Mouse (Mus musculus): ENCODE measurements around the gene 4921530L21Rik. TPM values are rescaled to one million over a fixed set of nuclear protein-coding genes. Genes with fewer than 3 reads are reported as not detected.

4921530L21Rik gene
- 0.21 TPM in 1 of 2 replicates, not detected in the other for polyA plus RNA-seq (2012; rRNA removed)

DNA sequence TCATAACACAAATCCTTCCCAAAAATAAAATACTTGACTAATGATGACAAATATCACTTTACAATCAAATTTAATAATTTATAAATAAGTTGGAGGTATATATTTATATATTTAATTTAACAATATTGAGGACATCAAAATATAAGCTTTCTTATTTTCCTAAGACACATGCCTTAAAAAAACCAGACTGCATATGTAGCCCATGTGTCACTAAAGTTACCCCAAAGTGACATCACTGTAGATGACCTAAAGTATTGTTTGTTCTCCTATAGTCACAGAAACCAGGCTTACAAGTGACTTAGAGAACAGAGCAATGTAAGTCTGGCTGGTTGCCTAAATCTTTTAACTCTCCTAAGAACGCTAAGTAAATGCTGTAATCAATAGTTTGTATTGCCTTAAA lies at the start of gene 4921530L21Rik:
Gene 4921530L21Rik, plus strand, starts transcription at position 301 of the 400 bp plus-strand sequence.
- H3K27ac ChIP-seq (ENCODE audit: insufficient read depth, low read length) = no peak within 1 kb of the TSS
- TF ChIP-seq POLR2A (IDR thresholded peaks at IDR 0.05; ENCODE audit: extremely low read depth, insufficient read depth, low read length) = no peak
- no peak for TF ChIP-seq CTCF (IDR thresholded peaks at IDR 0.05; ENCODE audit: extremely low read depth, insufficient read depth, low read length)
- H3K4me3 ChIP-seq (ENCODE audit: insufficient read depth, low read length) = no peak within 1 kb of the TSS
- peaks cover 1% of the 10 kb centered on the region; the same call in 1 of the 2 replicates for H3K4me1 ChIP-seq (ENCODE audit: control insufficient read depth, insufficient read depth, low read length)

DNA sequence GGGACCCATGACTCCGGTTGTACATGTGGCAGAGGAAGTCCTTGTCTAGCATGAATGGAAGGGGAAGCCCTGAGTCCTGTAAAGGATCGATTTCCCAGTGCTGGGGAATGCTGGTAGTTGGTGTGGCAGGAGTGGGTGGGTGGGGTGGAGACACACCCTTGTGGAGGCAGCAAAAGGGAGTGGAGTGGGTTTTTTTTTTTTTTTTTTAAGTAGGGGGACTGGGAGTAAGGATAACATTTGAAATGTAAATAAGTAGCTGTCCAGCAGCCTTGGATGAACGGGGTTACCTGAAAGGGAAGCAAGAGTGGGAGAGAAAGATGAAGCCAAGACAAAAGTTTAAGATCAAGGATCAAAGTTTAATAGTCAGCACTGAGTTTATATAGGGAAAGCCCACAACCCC lies 47.2 kb upstream of the 4921530L21Rik start:
- Histone ChIP-seq H3K27ac (ENCODE audit: insufficient read depth, low read length) (no peak overlapping the region), H3K4me1 (ENCODE audit: control insufficient read depth, insufficient read depth, low read length) (no peaks in the 10 kb centered on the region), H3K4me3 (ENCODE audit: insufficient read depth, low read length) (no peak overlapping the region)
- TF ChIP-seq POLR2A (IDR thresholded peaks at IDR 0.05; ENCODE audit: extremely low read depth, insufficient read depth, low read length) = no peak
- TF ChIP-seq CTCF (IDR thresholded peaks at IDR 0.05; ENCODE audit: extremely low read depth, insufficient read depth, low read length) = no peak

GRCm38 (mm10) chr14:95862981-95863380 lies 18.1 kb upstream of the 4921530L21Rik start:
- Histone ChIP-seq H3K4me3 (ENCODE audit: insufficient read depth, low read length) (no peak overlapping the region), H3K4me1 (ENCODE audit: control insufficient read depth, insufficient read depth, low read length) (no peaks in the 10 kb centered on the region), H3K27ac (ENCODE audit: insufficient read depth, low read length) (no peak overlapping the region)
- TF ChIP-seq POLR2A (IDR thresholded peaks at IDR 0.05; ENCODE audit: extremely low read depth, insufficient read depth, low read length) = no peak
- TF ChIP-seq CTCF (IDR thresholded peaks at IDR 0.05; ENCODE audit: extremely low read depth, insufficient read depth, low read length) = no peak

DNA sequence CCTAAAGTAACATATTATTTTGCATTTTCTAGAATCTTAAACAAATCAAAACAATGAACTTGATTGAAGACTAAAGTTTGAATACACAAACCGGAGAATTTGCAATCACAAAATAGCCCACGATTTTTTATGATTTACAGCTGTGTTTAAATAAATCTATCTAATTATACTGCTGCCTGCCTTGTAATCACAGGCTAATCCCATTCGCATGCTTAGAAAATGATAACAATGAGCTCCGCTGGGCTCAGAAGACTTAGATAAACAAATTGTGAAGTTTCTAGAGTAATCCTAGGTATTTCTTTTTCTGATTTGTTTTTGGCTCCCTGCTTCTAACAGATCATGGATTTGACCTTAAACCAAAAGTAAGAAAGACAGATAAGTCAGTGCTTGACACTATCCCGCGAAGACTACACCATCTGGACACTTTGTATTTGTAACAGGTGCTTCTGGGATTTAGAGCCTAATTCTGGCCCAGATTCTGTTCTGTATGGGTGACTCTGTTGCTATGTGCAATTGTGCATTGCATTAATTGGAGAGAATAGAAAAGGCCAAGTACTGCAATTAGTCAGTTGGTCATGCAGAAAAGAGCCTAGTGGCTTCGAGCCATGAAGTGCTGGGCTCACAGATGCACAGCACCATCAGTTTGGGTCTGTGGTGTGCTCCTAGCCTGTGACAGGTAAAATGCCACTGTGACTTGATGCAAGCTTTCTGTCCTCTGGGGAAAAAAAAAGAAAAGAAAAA lies 15.2 kb upstream of the 4921530L21Rik start:
- Histone ChIP-seq H3K4me3 (ENCODE audit: insufficient read depth, low read length) (no peak overlapping the region), H3K4me1 (ENCODE audit: control insufficient read depth, insufficient read depth, low read length) (no peaks in the 10 kb centered on the region), H3K27ac (ENCODE audit: insufficient read depth, low read length) (no peak overlapping the region)
- TF ChIP-seq POLR2A (IDR thresholded peaks at IDR 0.05; ENCODE audit: extremely low read depth, insufficient read depth, low read length) = no peak
- TF ChIP-seq CTCF (IDR thresholded peaks at IDR 0.05; ENCODE audit: extremely low read depth, insufficient read depth, low read length) = no peak

- TF ChIP-seq CTCF (IDR thresholded peaks at IDR 0.05; ENCODE audit: extremely low read depth, insufficient read depth, low read length) (no peak), POLR2A (IDR thresholded peaks at IDR 0.05; ENCODE audit: extremely low read depth, insufficient read depth, low read length) (no peak)
- no peak overlapping the region for H3K4me3 ChIP-seq (ENCODE audit: insufficient read depth, low read length)
- H3K4me1 ChIP-seq (ENCODE audit: control insufficient read depth, insufficient read depth, low read length) = no peaks in the 10 kb centered on the region; the same call in 1 of the 2 replicates
- H3K27ac ChIP-seq (ENCODE audit: insufficient read depth, low read length) = no peak overlapping the region
These were observed 9.0 kb upstream of the 4921530L21Rik start for GRCm38 (mm10) chr14:95872020-95872419.

GRCm38 (mm10) chr14:95876785-95877510 lies 4.1 kb upstream of the 4921530L21Rik start:
- H3K27ac ChIP-seq (ENCODE audit: insufficient read depth, low read length) = no peak overlapping the region
- H3K4me3 ChIP-seq (ENCODE audit: insufficient read depth, low read length) = no peak overlapping the region
- peaks cover 1% of the 10 kb centered on the region; the same call in 1 of the 2 replicates for H3K4me1 ChIP-seq (ENCODE audit: control insufficient read depth, insufficient read depth, low read length)
- TF ChIP-seq CTCF (IDR thresholded peaks at IDR 0.05; ENCODE audit: extremely low read depth, insufficient read depth, low read length) (no peak), POLR2A (IDR thresholded peaks at IDR 0.05; ENCODE audit: extremely low read depth, insufficient read depth, low read length) (no peak)

DNA sequence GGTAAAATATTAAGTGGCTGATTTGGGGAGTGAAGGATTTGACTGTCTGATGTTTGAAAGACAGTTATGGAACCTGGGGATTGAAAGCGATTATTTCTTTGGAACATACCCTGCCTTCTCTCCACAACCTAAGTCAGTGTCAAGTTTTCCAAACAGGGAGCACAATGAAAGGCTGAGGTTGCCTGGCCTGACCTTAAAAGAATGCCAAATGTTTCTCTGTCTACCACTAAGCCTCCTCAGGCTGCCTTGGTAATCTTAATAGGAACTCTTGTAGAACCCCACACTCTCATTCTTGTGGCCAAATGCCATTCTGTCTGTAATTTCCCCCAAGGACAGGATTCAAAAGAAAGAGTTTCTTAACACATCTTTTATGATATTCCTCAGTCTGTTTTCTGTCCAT lies 3.5 kb upstream of the 4921530L21Rik start:
- peaks cover 1% of the 10 kb centered on the region; the same call in 1 of the 2 replicates for H3K4me1 ChIP-seq (ENCODE audit: control insufficient read depth, insufficient read depth, low read length)
- H3K4me3 ChIP-seq (ENCODE audit: insufficient read depth, low read length) = no peak overlapping the region
- TF ChIP-seq CTCF (IDR thresholded peaks at IDR 0.05; ENCODE audit: extremely low read depth, insufficient read depth, low read length) = no peak
- no peak for TF ChIP-seq POLR2A (IDR thresholded peaks at IDR 0.05; ENCODE audit: extremely low read depth, insufficient read depth, low read length)
- H3K27ac ChIP-seq (ENCODE audit: insufficient read depth, low read length) = no peak overlapping the region

GRCm38 (mm10) chr14:95899458-95899857 lies 18.4 kb downstream of the 4921530L21Rik start:
- no peaks in the 10 kb centered on the region for H3K4me1 ChIP-seq (ENCODE audit: control insufficient read depth, insufficient read depth, low read length)
- H3K4me3 ChIP-seq (ENCODE audit: insufficient read depth, low read length) = no peak overlapping the region
- TF ChIP-seq POLR2A (IDR thresholded peaks at IDR 0.05; ENCODE audit: extremely low read depth, insufficient read depth, low read length) (no peak), CTCF (IDR thresholded peaks at IDR 0.05; ENCODE audit: extremely low read depth, insufficient read depth, low read length) (no peak)
- H3K27ac ChIP-seq (ENCODE audit: insufficient read depth, low read length) = no peak overlapping the region

DNA sequence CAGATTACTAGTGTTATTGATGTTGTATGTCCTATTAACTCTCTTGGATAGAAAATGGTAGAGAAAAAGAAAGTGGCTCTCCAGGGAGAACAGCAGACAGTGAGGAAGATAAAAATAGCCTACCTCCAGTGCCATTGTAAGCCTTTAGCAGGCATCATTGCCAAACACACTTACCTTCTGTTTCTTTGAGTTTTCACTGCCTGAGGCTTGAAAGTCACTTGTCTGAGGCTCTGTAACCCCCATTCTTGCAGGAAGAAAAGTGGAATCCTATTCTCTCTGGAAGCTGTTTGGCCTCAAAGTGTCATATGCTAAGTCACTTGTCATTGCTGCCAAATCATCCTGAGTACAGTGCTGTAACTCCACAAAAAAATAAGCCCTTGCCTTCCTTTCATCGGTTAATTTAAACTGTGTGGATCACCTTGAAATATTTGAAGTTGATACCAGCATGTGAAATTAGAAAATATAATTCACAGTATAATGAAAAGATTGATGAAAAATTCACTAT lies 23.6 kb downstream of the 4921530L21Rik start:
- Histone ChIP-seq H3K27ac (ENCODE audit: insufficient read depth, low read length) (no peak overlapping the region), H3K4me1 (ENCODE audit: control insufficient read depth, insufficient read depth, low read length) (no peaks in the 10 kb centered on the region), H3K4me3 (ENCODE audit: insufficient read depth, low read length) (no peak overlapping the region)
- TF ChIP-seq POLR2A (IDR thresholded peaks at IDR 0.05; ENCODE audit: extremely low read depth, insufficient read depth, low read length) (no peak), CTCF (IDR thresholded peaks at IDR 0.05; ENCODE audit: extremely low read depth, insufficient read depth, low read length) (no peak)

Measured in cortical plate, adult 2 months (tissue).